In genomic region chr6:122739952-122740351, GRCm38 (mm10) we compare ENCODE assay signal across 8 mouse cellular contexts. TPM values are rescaled to one million over a fixed set of nuclear protein-coding genes. Genes with fewer than 3 reads are reported as not detected.
DNase-seq lines count a peak whose midpoint lies in the region; ATAC-seq and TF ChIP-seq lines count a peak whose summit lies in the region.

No protein-coding gene starts in this region.

- DNase-seq in 3T3-L1 (ENCODE audit: low read depth, low spot score): peak; percentile 88
- DNase-seq in adrenal gland, postnatal 14 days: peak; percentile 83
- DNase-seq in heart, adult 8-10 months (ENCODE audit: low spot score): peak; percentile 74
- peak; percentile 38 to 63 for DNase-seq in kidney, adult 8-10 months
- peak; percentile 83 for DNase-seq in limb, embryonic 14.5 days (ENCODE audit: low spot score)
- peak; percentile 41 to 71 for DNase-seq in spleen, postnatal 10 days (ENCODE audit: low spot score in 2 of 2)

- no peaks in the 10 kb centered on the region for H3K9me3 ChIP-seq in embryonic facial prominence, embryonic 12.5 days
- no peaks in the 10 kb centered on the region for H3K9me3 ChIP-seq in limb, embryonic 14.5 days (ENCODE audit: control insufficient read depth, low read length)
- no peaks in the 10 kb centered on the region for H3K9me3 ChIP-seq in midbrain, embryonic 16.5 days (replicated peaks; ENCODE audit: control insufficient read depth, low read length, poor library complexity, severe bottlenecking)

- ATAC-seq in embryonic facial prominence, embryonic 12.5 days (ENCODE audit: insufficient number of reproducible peaks, insufficient read depth, low FRiP score, low TSS enrichment): 0 out of 2 replicates have a peak, but pooled peaks have one; percentile 31
- peak; percentile 62; the same call in 1 of the 2 replicates for ATAC-seq in limb, embryonic 14.5 days (ENCODE audit: low FRiP score, low read depth)
- peak; percentile 29 for ATAC-seq in midbrain, embryonic 16.5 days

- H3K4me1 ChIP-seq in embryonic facial prominence, embryonic 12.5 days: peaks cover 4% of the 10 kb centered on the region; the same call in 1 of the 2 replicates
- peaks cover 8% of the 10 kb centered on the region; the same call in 1 of the 2 replicates for H3K4me1 ChIP-seq in limb, embryonic 14.5 days (ENCODE audit: control insufficient read depth, insufficient read depth, low read length)
- H3K4me1 ChIP-seq in midbrain, embryonic 16.5 days (ENCODE audit: control insufficient read depth, insufficient read depth, low read length): peaks cover 19% of the 10 kb centered on the region

- 15% methylated on average over 8 of the region's 8 CpGs for WGBS in embryonic facial prominence, embryonic 12.5 days
- 16% methylated on average over 8 of the region's 8 CpGs for WGBS in limb, embryonic 14.5 days
- WGBS in midbrain, embryonic 16.5 days: 13% methylated on average over 8 of the region's 8 CpGs

- H3K27me3 ChIP-seq in embryonic facial prominence, embryonic 12.5 days: peaks cover 31% of the 10 kb centered on the region
- H3K27me3 ChIP-seq in limb, embryonic 14.5 days (ENCODE audit: control insufficient read depth, insufficient read depth, low read length): peaks cover 8% of the 10 kb centered on the region; the same call in 1 of the 2 replicates
- peaks cover 5% of the 10 kb centered on the region for H3K27me3 ChIP-seq in midbrain, embryonic 16.5 days (ENCODE audit: control insufficient read depth, insufficient read depth, low read depth, low read length)

- no peaks in the 10 kb centered on the region for H3K36me3 ChIP-seq in embryonic facial prominence, embryonic 12.5 days
- peaks cover 23% of the 10 kb centered on the region for H3K36me3 ChIP-seq in limb, embryonic 14.5 days (ENCODE audit: control insufficient read depth, insufficient read depth, low read length)
- peaks cover 14% of the 10 kb centered on the region for H3K36me3 ChIP-seq in midbrain, embryonic 16.5 days (ENCODE audit: control insufficient read depth, insufficient read depth, low read length)

- no peak overlapping the region for H3K9ac ChIP-seq in embryonic facial prominence, embryonic 12.5 days
- H3K9ac ChIP-seq in limb, embryonic 14.5 days (ENCODE audit: low read depth, low read length, severe bottlenecking): peak overlapping the region; percentile 12; the same call in 1 of the 2 replicates
- H3K9ac ChIP-seq in midbrain, embryonic 16.5 days (ENCODE audit: low read depth, low read length): peak overlapping the region; percentile 81

- peak overlapping the region; percentile 28 for H3K4me2 ChIP-seq in embryonic facial prominence, embryonic 12.5 days (replicated peaks)
- H3K4me2 ChIP-seq in limb, embryonic 14.5 days (replicated peaks; ENCODE audit: low read depth, low read length, severe bottlenecking): peak overlapping the region; percentile 35
- H3K4me2 ChIP-seq in midbrain, embryonic 16.5 days (ENCODE audit: low read length): peak overlapping the region; percentile 79

- no peak overlapping the region for H3K4me3 ChIP-seq in embryonic facial prominence, embryonic 12.5 days
- H3K4me3 ChIP-seq in limb, embryonic 14.5 days (replicated peaks; ENCODE audit: low read length): no peak overlapping the region; the same call in 1 of the 2 replicates
- peak overlapping the region; percentile 70 for H3K4me3 ChIP-seq in midbrain, embryonic 16.5 days (ENCODE audit: low read depth, low read length)

- TF ChIP-seq POLR2A in limb, embryonic 14.5 days (IDR thresholded peaks at IDR 0.05; ENCODE audit: borderline replicate concordance, extremely low read depth, insufficient read depth, insufficient read length): no peak

- no peak overlapping the region for H3K27ac ChIP-seq in embryonic facial prominence, embryonic 12.5 days
- H3K27ac ChIP-seq in limb, embryonic 14.5 days (replicated peaks; ENCODE audit: low read depth, low read length): no peak overlapping the region
- no peak overlapping the region for H3K27ac ChIP-seq in midbrain, embryonic 16.5 days (ENCODE audit: low read length)

RNA-seq across cellular contexts. Expression of gene Nanog, which starts 32.7 kb away (rescaled TPM):
- not detected in 2 replicates for total RNA-seq in adrenal gland, postnatal 14 days (2021)
- 0.33 and 0.59 TPM in 2 replicates for polyA plus RNA-seq in embryonic facial prominence, embryonic 12.5 days (2016; fragmentation: Nextera tagmentation; extraction: Ambion mirVana)
- not detected for total RNA-seq in heart, adult 8-10 months (2022)
- 0.40 and 0.47 TPM in 2 replicates for polyA plus RNA-seq in limb, embryonic 14.5 days (2012; rRNA removed)
- polyA plus RNA-seq in limb, embryonic 14.5 days (2014; fragmentation: Nextera tagmentation; extraction: Ambion mirVana): 0.21 and 0.37 TPM in 2 replicates
- not detected in 2 replicates for polyA plus RNA-seq in midbrain, embryonic 16.5 days (2015; fragmentation: Nextera tagmentation; extraction: Ambion mirVana)

Comparison
In these comparisons a context has a peak if more than half of its experiments do, and no peak if none do; other contexts are left out.
1. H3K4me2 ChIP-seq: peak in every context shown above with its lines; median percentile 79 in midbrain, embryonic 16.5 days; 35 in limb, embryonic 14.5 days; 28 in embryonic facial prominence, embryonic 12.5 days.